Mouse (Mus musculus) heart, postnatal 0 days (tissue): Measurements from ENCODE around the gene Arhgap24. TPM values are rescaled to one million over a fixed set of nuclear protein-coding genes. Genes with fewer than 3 reads are reported as not detected.

Experiments used
- ATAC-seq: fragments of 200-750 bp; cut with Nextera tagmentation; 2 replicates; pipeline ENCODE4 v1.8.0; 2017; ENCODE audit warnings: low read depth, moderate number of reproducible peaks, moderate library complexity; ENCODE audit not compliant: insufficient read depth
- DNase-seq: peaks from one replicate; pipeline ENCODE4 v3.0.0-alpha.2; 2016; ENCODE audit warnings: low spot score
- H3K27ac ChIP-seq: fragments of 300-500 bp; sonication (generic); 2 replicates; pipeline ENCODE4 v1.5.1; 2014; ENCODE audit warnings: low read depth, mild to moderate bottlenecking
- H3K27me3 ChIP-seq: fragments of 300-500 bp; sonication (generic); 2 replicates; pipeline ENCODE4 v1.6.1; 2014; ENCODE audit warnings: low read length, mixed read lengths; ENCODE audit not compliant: control insufficient read depth, insufficient read depth
- H3K36me3 ChIP-seq: fragments of 300-500 bp; sonication (generic); replicated peaks from 2 replicates; pipeline ENCODE4 v1.6.1; 2014; ENCODE audit warnings: low read length, mixed read lengths; ENCODE audit not compliant: control insufficient read depth, insufficient read depth
- H3K4me1 ChIP-seq: fragments of 300-500 bp; sonication (generic); 2 replicates; pipeline ENCODE4 v1.6.1; 2014; ENCODE audit warnings: antibody characterized with exemption; ENCODE audit not compliant: control insufficient read depth, insufficient read depth
- H3K4me2 ChIP-seq: fragments of 300-500 bp; sonication (generic); 2 replicates; pipeline ENCODE4 v1.6.1; 2014; ENCODE audit warnings: low read depth, mild to moderate bottlenecking, low read length, moderate library complexity
- H3K4me3 ChIP-seq: fragments of 300-500 bp; sonication (generic); 2 replicates; pipeline ENCODE4 v1.5.1; 2014; ENCODE audit warnings: low read depth, low read length
- H3K9ac ChIP-seq: fragments of 300-500 bp; sonication (generic); replicated peaks from 2 replicates; pipeline ENCODE4 v1.6.1; 2014; ENCODE audit warnings: low read depth, low read length, mixed read lengths
- H3K9me3 ChIP-seq: fragments of 300-500 bp; sonication (generic); replicated peaks from 2 replicates; pipeline ENCODE4 v1.6.1; 2016; ENCODE audit warnings: low read length; ENCODE audit not compliant: control insufficient read depth
- CTCF ChIP-seq: IDR thresholded peaks from 2 replicates; pipeline ENCODE4 v1.5.1; 2016; ENCODE audit warnings: antibody characterized with exemption, control low read depth, low read depth
- EP300 ChIP-seq: IDR thresholded peaks from 2 replicates; pipeline ENCODE4 v1.6.1; 2016; ENCODE audit warnings: antibody characterized with exemption, low read depth
- WGBS: fragments of 180-500 bp; shearing (Covaris S2); extraction: QIAGEN DNeasy Blood & Tissue Kit; methylation state at CpG from one replicate; pipeline ENCODE4 v1.1.7; 2014; 5-methylcytosine and 5-hydroxymethylcytosine counted together
- polyA plus RNA-seq: library from polyadenylated mRNA; unstranded; fragments of >200 nt; fragmentation: Nextera tagmentation; extraction: Ambion mirVana; gene quantifications from 2 replicates; pipeline ENCODE4 v1.2.1, GENCODE M21; 2015
- total RNA-seq: library from RNA; depleted of rRNA; stranded (reverse); fragments of >200 nt; gene quantifications from 2 replicates; pipeline ENCODE4 v1.2.3, GENCODE M21; 2014; ENCODE audit warnings: low replicate concordance

Gene Arhgap24
- total and polyA plus RNA-seq, 2 experiments from 2014 or later, result 13.0 to 13.4 TPM

- H3K4me1 ChIP-seq, result no peaks in the 10 kb centered on the region
- TF ChIP-seq EP300 (no peak), CTCF (peak; percentile 87)
- DNase-seq (peak; percentile 68), ATAC-seq (peak; percentile 49; the same call in 1 of the 2 replicates)
- H3K36me3 ChIP-seq, result no peaks in the 10 kb centered on the region
- H3K27me3 ChIP-seq, result no peaks in the 10 kb centered on the region
- H3K9me3 ChIP-seq, result no peaks in the 10 kb centered on the region
- no peak overlapping the region for H3K4me2 ChIP-seq
- WGBS, result 36% methylated on average over 11 of the region's 11 CpGs
- H3K4me3 ChIP-seq, result no peak overlapping the region
- no peak overlapping the region for H3K9ac ChIP-seq
- H3K27ac ChIP-seq, result no peak overlapping the region
Measured at GRCm38 (mm10) chr5:102874605-102875298, 393.6 kb downstream of the Arhgap24 start.

- ATAC-seq, result no peak
- 58% methylated on average over 16 of the region's 16 CpGs for WGBS
Measured at GRCm38 (mm10) chr5:102875628-102876027, 394.4 kb downstream of the Arhgap24 start.

GRCm38 (mm10) chr5:102888482-102889162 lies 407.4 kb downstream of the Arhgap24 start:
- H3K36me3 ChIP-seq, result peaks cover 14% of the 10 kb centered on the region; the same call in 1 of the 2 replicates
- 84% methylated on average over 14 of the region's 14 CpGs for WGBS
- DNase-seq, result no peak
- no peak for TF ChIP-seq CTCF
- TF ChIP-seq EP300, result no peak
- H3K9me3 ChIP-seq, result no peaks in the 10 kb centered on the region
- no peak overlapping the region for H3K4me2 ChIP-seq
- H3K27ac ChIP-seq, result no peak overlapping the region
- ATAC-seq, result no peak
- H3K9ac ChIP-seq, result no peak overlapping the region
- H3K4me3 ChIP-seq, result no peak overlapping the region
- no peaks in the 10 kb centered on the region for H3K4me1 ChIP-seq
- no peaks in the 10 kb centered on the region for H3K27me3 ChIP-seq

More at GRCm38 (mm10) chr5:102875628-102876027, 394.4 kb downstream of the Arhgap24 start:
- H3K4me1 ChIP-seq, result no peaks in the 10 kb centered on the region
- TF ChIP-seq EP300 (no peak), CTCF (no peak)
- no peak overlapping the region for H3K27ac ChIP-seq
- H3K36me3 ChIP-seq, result 0 out of 2 replicates have a peak, but pooled peaks cover under 1% of the 10 kb centered on the region
- no peak overlapping the region for H3K4me2 ChIP-seq
- H3K4me3 ChIP-seq, result no peak overlapping the region
- no peak overlapping the region for H3K9ac ChIP-seq
- H3K27me3 ChIP-seq, result no peaks in the 10 kb centered on the region
- no peaks in the 10 kb centered on the region for H3K9me3 ChIP-seq
- no peak for DNase-seq

GRCm38 (mm10) chr5:102889163-102889488 lies 407.9 kb downstream of the Arhgap24 start:
- H3K9ac ChIP-seq, result no peak overlapping the region
- H3K27ac ChIP-seq, result no peak overlapping the region
- no peak for ATAC-seq
- no peaks in the 10 kb centered on the region for H3K9me3 ChIP-seq
- peaks cover 14% of the 10 kb centered on the region; the same call in 1 of the 2 replicates for H3K36me3 ChIP-seq
- no peaks in the 10 kb centered on the region for H3K27me3 ChIP-seq
- no peak overlapping the region for H3K4me2 ChIP-seq
- 86% methylated on average over 2 of the region's 2 CpGs for WGBS
- DNase-seq, result no peak
- TF ChIP-seq CTCF, result no peak
- TF ChIP-seq EP300, result no peak
- no peak overlapping the region for H3K4me3 ChIP-seq
- no peaks in the 10 kb centered on the region for H3K4me1 ChIP-seq

GRCm38 (mm10) chr5:102892226-102892625 lies 411.0 kb downstream of the Arhgap24 start:
- H3K9me3 ChIP-seq, result no peaks in the 10 kb centered on the region
- H3K36me3 ChIP-seq, result peaks cover 19% of the 10 kb centered on the region; the same call in 1 of the 2 replicates
- no peak overlapping the region for H3K4me3 ChIP-seq
- 82% methylated on average over 11 of the region's 11 CpGs for WGBS
- H3K9ac ChIP-seq, result no peak overlapping the region
- H3K27ac ChIP-seq, result no peak overlapping the region
- DNase-seq (no peak), ATAC-seq (no peak)
- H3K4me1 ChIP-seq, result no peaks in the 10 kb centered on the region
- TF ChIP-seq CTCF (no peak), EP300 (no peak)
- no peak overlapping the region for H3K4me2 ChIP-seq
- H3K27me3 ChIP-seq, result no peaks in the 10 kb centered on the region
